Mouse (Mus musculus) right cerebral cortex, postnatal 25 days (tissue): ENCODE data around the gene Fibp.
"Not testable (repeated sequence)": the region's sequence is repeated elsewhere in the genome, so short reads cannot be mapped to it uniquely, and the experiment has no call there.

Experiments used
- DNase-seq: peaks from one replicate; pipeline ENCODE4 v3.0.0; 2022

Gene Fibp

GRCm38 (mm10) chr19:5490313-5490897 lies 30.0 kb downstream of the Fibp start, which contains the start of gene Cfl1:
Cfl1 (plus strand) TSS chr19:5490455.
- peak; percentile 95 for DNase-seq

- peak; percentile 86 for DNase-seq
Observed at GRCm38 (mm10) chr19:5490898-5491708, 30.7 kb downstream of the Fibp start.

GRCm38 (mm10) chr19:5492641-5493040 lies 32.2 kb downstream of the Fibp start:
- no peak for DNase-seq

- not testable (repeated sequence) for DNase-seq
Observed at GRCm38 (mm10) chr19:5493301-5493721, 32.9 kb downstream of the Fibp start.

GRCm38 (mm10) chr19:5494314-5494713 lies 33.9 kb downstream of the Fibp start:
- no peak for DNase-seq

GRCm38 (mm10) chr19:5495353-5496051 lies 35.1 kb downstream of the Fibp start:
- DNase-seq: no peak

GRCm38 (mm10) chr19:5496052-5496370 lies 35.6 kb downstream of the Fibp start:
- DNase-seq: no peak

GRCm38 (mm10) chr19:5500330-5500875 lies 40.0 kb downstream of the Fibp start:
- DNase-seq: no peak

- no peak for DNase-seq
Observed at GRCm38 (mm10) chr19:5503687-5504086, 43.3 kb downstream of the Fibp start, which contains the start of gene 1700020D05Rik. 1700020D05Rik (minus strand) TSS chr19:5503787.

GRCm38 (mm10) chr19:5510031-5511026 lies 49.9 kb downstream of the Fibp start, which contains the start of gene Snx32:
Snx32 (minus strand) TSS chr19:5510538.
- peak; percentile 97 for DNase-seq

GRCm38 (mm10) chr19:5511074-5511632 lies 50.7 kb downstream of the Fibp start:
- no peak for DNase-seq

GRCm38 (mm10) chr19:5512091-5513004 lies 51.9 kb downstream of the Fibp start:
- DNase-seq: no peak

- no peak for DNase-seq
Observed at GRCm38 (mm10) chr19:5513005-5513349, 52.6 kb downstream of the Fibp start.
